Mouse (Mus musculus) liver, adult 10 weeks (tissue): ENCODE measurements around the gene Creg2. TPM values are rescaled to one million over a fixed set of nuclear protein-coding genes. Genes with fewer than 3 reads are reported as not detected.

Source experiments
- polyA plus RNA-seq: library from polyadenylated mRNA; stranded (reverse); fragments of 350-450 nt; fragmentation: Illumina TruSeq; extraction: RNeasy Lipid Tissue Mini Kit (QIAGEN cat#74804); gene quantifications from one replicate; pipeline ENCODE4 v1.2.3, GENCODE M21; 2014; ENCODE audit warnings: low read depth, low replicate concordance

Creg2 gene
- polyA plus RNA-seq: not detected

GRCm38 (mm10) chr1:39651241-39651548 lies at the start of gene Creg2:
Gene Creg2, minus strand, starts transcription at chr1:39651474.

DNA sequence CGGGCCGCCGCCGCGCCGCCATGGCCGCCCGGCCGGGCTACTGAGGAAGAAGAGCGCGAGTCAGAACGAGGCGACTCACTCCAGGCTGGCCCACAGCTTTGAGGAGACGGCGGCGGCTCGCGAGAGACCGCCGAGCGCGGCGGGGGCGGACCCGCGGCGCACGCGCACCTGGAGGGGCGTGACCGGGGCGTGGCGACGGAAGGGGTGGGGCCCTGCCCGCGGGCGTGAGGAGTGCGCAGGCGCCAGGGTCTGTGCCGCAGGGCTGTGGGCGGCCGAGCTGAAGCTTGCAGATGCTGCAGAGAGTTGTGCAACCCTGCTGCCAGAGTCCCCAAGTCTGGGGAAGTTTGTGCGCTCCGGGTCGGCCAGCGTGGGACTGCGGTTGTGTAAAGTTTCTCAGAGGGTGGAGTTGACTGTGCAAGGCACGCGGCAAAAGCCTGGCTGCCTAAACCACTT lies 74.0 kb downstream of the Creg2 start, which contains the start of gene Rnf149:
Gene Rnf149, minus strand, starts transcription at position 153 of the 453 bp plus-strand sequence.

Other genes with a start within 250 kb of the Creg2 start
- gene Tbc1d8, start 172.7 kb downstream of the Creg2 start, polyA plus RNA-seq: 12.5 TPM
- 25.8 TPM for gene Cnot11, start 116.5 kb downstream of the Creg2 start, polyA plus RNA-seq
- 83.7 TPM for gene Rnf149, start 74.1 kb downstream of the Creg2 start, polyA plus RNA-seq
- not detected for gene Rfx8, start 69.5 kb upstream of the Creg2 start, polyA plus RNA-seq
- gene Gm3646, start 153.9 kb upstream of the Creg2 start, polyA plus RNA-seq: not detected
- gene Map4k4, start 249.4 kb upstream of the Creg2 start, polyA plus RNA-seq: 10.1 TPM